Mouse (Mus musculus) stomach, postnatal 0 days (tissue): ENCODE measurements around the gene Csnk2a2. TPM values are rescaled to one million over a fixed set of nuclear protein-coding genes. Genes with fewer than 3 reads are reported as not detected.
A peak's percentile ranks its signal among the peaks of the same experiment; 100 is the strongest.

ENCODE experiments used
- ATAC-seq: fragments of 200-750 bp; cut with Nextera tagmentation; 2 replicates; pipeline ENCODE4 v1.8.0; 2017; ENCODE audit not compliant: low FRiP score, low TSS enrichment
- DNase-seq: peaks from one replicate; pipeline ENCODE4 v3.0.0-alpha.2; 2016; ENCODE audit warnings: low spot score
- H3K27ac ChIP-seq: fragments of 300-500 bp; sonication (generic); replicated peaks from 2 replicates; pipeline ENCODE4 v1.5.1; 2014; ENCODE audit warnings: mild to moderate bottlenecking, control low read depth
- H3K27me3 ChIP-seq: fragments of 300-500 bp; sonication (generic); 2 replicates; pipeline ENCODE4 v1.6.1; 2014; ENCODE audit warnings: low read length; ENCODE audit not compliant: control insufficient read depth, insufficient read depth
- H3K36me3 ChIP-seq: fragments of 300-500 bp; sonication (generic); 2 replicates; pipeline ENCODE4 v1.6.1; 2014; ENCODE audit warnings: low read length, mixed read lengths; ENCODE audit not compliant: control insufficient read depth, insufficient read depth
- H3K4me1 ChIP-seq: fragments of 300-500 bp; sonication (generic); replicated peaks from 2 replicates; pipeline ENCODE4 v1.6.1; 2014; ENCODE audit warnings: antibody characterized with exemption; ENCODE audit not compliant: control insufficient read depth, insufficient read depth
- H3K4me2 ChIP-seq: fragments of 300-500 bp; sonication (generic); replicated peaks from 2 replicates; pipeline ENCODE4 v1.6.1; 2014; ENCODE audit warnings: low read depth, mild to moderate bottlenecking, control low read depth, moderate library complexity
- H3K4me3 ChIP-seq: fragments of 300-500 bp; sonication (generic); 2 replicates; pipeline ENCODE4 v1.5.1; 2014; ENCODE audit warnings: low read depth, low read length, control low read depth
- H3K9ac ChIP-seq: fragments of 300-500 bp; sonication (generic); 2 replicates; pipeline ENCODE4 v1.6.1; 2014; ENCODE audit warnings: mild to moderate bottlenecking, low read length, control low read depth, mixed read lengths
- H3K9me3 ChIP-seq: fragments of 300-500 bp; sonication (generic); 2 replicates; pipeline ENCODE4 v1.6.1; 2016; ENCODE audit warnings: low read length; ENCODE audit not compliant: control insufficient read depth
- CTCF ChIP-seq: IDR thresholded peaks from 2 replicates; pipeline ENCODE4 v1.5.1; 2016; ENCODE audit warnings: antibody characterized with exemption, low read depth, mild to moderate bottlenecking, moderate library complexity
- EP300 ChIP-seq: optimal IDR thresholded peaks from 2 replicates; pipeline ENCODE3; 2016; ENCODE audit warnings: antibody characterized with exemption
- WGBS: fragments of 180-500 bp; shearing (Covaris S2); extraction: QIAGEN DNeasy Blood & Tissue Kit; methylation state at CpG from one replicate; pipeline ENCODE4 v1.1.7; 2014; 5-methylcytosine and 5-hydroxymethylcytosine counted together
- polyA plus RNA-seq: library from polyadenylated mRNA; unstranded; fragments of >200 nt; fragmentation: Nextera tagmentation; extraction: Ambion mirVana; gene quantifications from 2 replicates; pipeline ENCODE4 v1.2.1, GENCODE M21; 2015

The Csnk2a2 gene
- 7.3 and 7.9 TPM in 2 replicates for polyA plus RNA-seq

GRCm38 (mm10) chr8:95490006-95490405 is at the start of gene Csnk2a2:
Gene Csnk2a2, minus strand, starts transcription at chr8:95490039.
- peak within 1 kb of the TSS; percentile 94; the same call in 1 of the 2 replicates for H3K9ac ChIP-seq
- no peaks in the 10 kb centered on the region for H3K9me3 ChIP-seq
- H3K4me1 ChIP-seq, result no peaks in the 10 kb centered on the region; the same call in 1 of the 2 replicates
- H3K36me3 ChIP-seq, result 0 out of 2 replicates have a peak, but pooled peaks cover 4% of the 10 kb centered on the region
- ATAC-seq (no peak), DNase-seq (no peak)
- H3K4me2 ChIP-seq, result peak within 1 kb of the TSS; percentile 64
- TF ChIP-seq CTCF (no peak), EP300 (no peak)
- H3K27me3 ChIP-seq, result no peaks in the 10 kb centered on the region
- peak within 1 kb of the TSS; percentile 79 for H3K4me3 ChIP-seq
- 72% methylated on average over 5 of the region's 5 CpGs for whole genome bisulfite sequencing
- H3K27ac ChIP-seq, result no peak within 1 kb of the TSS

GRCm38 (mm10) chr8:95539487-95539886 is 49.6 kb upstream of the Csnk2a2 start:
- Histone ChIP-seq H3K4me2 (no peak overlapping the region), H3K27ac (no peak overlapping the region), H3K4me3 (no peak overlapping the region), H3K9me3 (no peaks in the 10 kb centered on the region), H3K9ac (no peak overlapping the region), H3K27me3 (no peaks in the 10 kb centered on the region), H3K36me3 (no peaks in the 10 kb centered on the region), H3K4me1 (no peaks in the 10 kb centered on the region)
- DNase-seq, result no peak
- 62% methylated on average over 5 of the region's 5 CpGs for WGBS
- no peak for TF ChIP-seq EP300
- peak; percentile 66 for TF ChIP-seq CTCF
- ATAC-seq, result no peak

GRCm38 (mm10) chr8:95533584-95534387 is 43.9 kb upstream of the Csnk2a2 start, which contains the start of gene Ccdc113:
Gene Ccdc113, plus strand, starts transcription at chr8:95534085.
- 7% methylated on average over 33 of the region's 33 CpGs for WGBS
- peak within 1 kb of the TSS; percentile 50 for H3K9ac ChIP-seq
- peak within 1 kb of the TSS; percentile 66 for H3K4me2 ChIP-seq
- ATAC-seq (peak; percentile 83), DNase-seq (peak; percentile 78)
- no peaks in the 10 kb centered on the region for H3K9me3 ChIP-seq
- no peaks in the 10 kb centered on the region for H3K4me1 ChIP-seq
- TF ChIP-seq EP300 (no peak), CTCF (peak; percentile 12; the same call in 1 of the 2 replicates)
- no peaks in the 10 kb centered on the region for H3K27me3 ChIP-seq
- H3K36me3 ChIP-seq, result no peaks in the 10 kb centered on the region
- H3K27ac ChIP-seq, result no peak within 1 kb of the TSS; the same call in 1 of the 2 replicates
- H3K4me3 ChIP-seq, result peak within 1 kb of the TSS; percentile 43

- Histone ChIP-seq H3K4me3 (no peak overlapping the region), H3K9ac (no peak overlapping the region), H3K36me3 (no peaks in the 10 kb centered on the region), H3K4me2 (no peak overlapping the region), H3K4me1 (no peaks in the 10 kb centered on the region), H3K27ac (no peak overlapping the region), H3K9me3 (no peaks in the 10 kb centered on the region), H3K27me3 (no peaks in the 10 kb centered on the region)
- TF ChIP-seq CTCF (no peak), EP300 (no peak)
- WGBS, result 45% methylated on average over 4 of the region's 4 CpGs
- no peak for ATAC-seq
- peak; percentile 20 for DNase-seq
Measured at GRCm38 (mm10) chr8:95532206-95532605, 42.4 kb upstream of the Csnk2a2 start.

GRCm38 (mm10) chr8:95528750-95529310 is 39.0 kb upstream of the Csnk2a2 start:
- 59% methylated on average over 9 of the region's 9 CpGs for WGBS
- Histone ChIP-seq H3K36me3 (no peaks in the 10 kb centered on the region), H3K9me3 (no peaks in the 10 kb centered on the region), H3K27me3 (no peaks in the 10 kb centered on the region), H3K9ac (no peak overlapping the region), H3K4me3 (no peak overlapping the region), H3K4me2 (no peak overlapping the region), H3K27ac (no peak overlapping the region), H3K4me1 (no peaks in the 10 kb centered on the region)
- DNase-seq (no peak), ATAC-seq (no peak)
- 0 out of 2 replicates have a peak, but pooled peaks have one; percentile 18 for TF ChIP-seq CTCF
- no peak for TF ChIP-seq EP300

- TF ChIP-seq CTCF (no peak), EP300 (no peak)
Measured at GRCm38 (mm10) chr8:95528194-95528593, 38.4 kb upstream of the Csnk2a2 start.

More at GRCm38 (mm10) chr8:95528194-95528593, 38.4 kb upstream of the Csnk2a2 start:
- H3K4me1 ChIP-seq, result no peaks in the 10 kb centered on the region
- DNase-seq (no peak), ATAC-seq (no peak)
- no peak overlapping the region for H3K4me3 ChIP-seq
- no peaks in the 10 kb centered on the region for H3K36me3 ChIP-seq
- no peaks in the 10 kb centered on the region for H3K9me3 ChIP-seq
- WGBS, result 84% methylated on average over 10 of the region's 10 CpGs
- no peak overlapping the region for H3K4me2 ChIP-seq
- H3K27ac ChIP-seq, result no peak overlapping the region
- no peaks in the 10 kb centered on the region for H3K27me3 ChIP-seq
- no peak overlapping the region for H3K9ac ChIP-seq
